ENCODE assay signal across 8 mouse cellular contexts in genomic region chr17:27466620-27467019, GRCm38 (mm10). TPM values are rescaled to one million over a fixed set of nuclear protein-coding genes. Genes with fewer than 3 reads are reported as not detected.
DNase-seq lines count a peak whose midpoint lies in the region; ATAC-seq and TF ChIP-seq lines count a peak whose summit lies in the region.

No protein-coding gene starts in this region.

- peaks cover 29% of the 10 kb centered on the region for H3K4me1 ChIP-seq in E14TG2a.4 (replicated peaks; ENCODE audit: low read depth, low read length)
- H3K4me1 ChIP-seq in embryonic facial prominence, embryonic 10.5 days = peaks cover 7% of the 10 kb centered on the region; the same call in 1 of the 2 replicates

- no peaks in the 10 kb centered on the region for H3K9me3 ChIP-seq in E14TG2a.4 (ENCODE audit: low read length)
- no peaks in the 10 kb centered on the region for H3K9me3 ChIP-seq in embryonic facial prominence, embryonic 10.5 days

- intact Hi-C loops in gastrocnemius, adult 2 months (cut with DNase I) = no loop called here

- no peaks in the 10 kb centered on the region for H3K36me3 ChIP-seq in E14TG2a.4 (ENCODE audit: insufficient read depth, low read length)
- no peaks in the 10 kb centered on the region for H3K36me3 ChIP-seq in embryonic facial prominence, embryonic 10.5 days (replicated peaks)

- whole genome bisulfite sequencing in embryonic facial prominence, embryonic 10.5 days = 27% methylated on average over 6 of the region's 6 CpGs

- H3K27me3 ChIP-seq in E14TG2a.4 (ENCODE audit: insufficient read depth, low read length) = peaks cover 5% of the 10 kb centered on the region; the same call in 1 of the 2 replicates
- H3K27me3 ChIP-seq in embryonic facial prominence, embryonic 10.5 days (replicated peaks; ENCODE audit: low read depth, poor library complexity, severe bottlenecking) = no peaks in the 10 kb centered on the region

- no peak for TF ChIP-seq CTCF in gastrocnemius, adult 2 months (IDR thresholded peaks at IDR 0.05)
- TF ChIP-seq CTCF in E14TG2a.4 (conservative IDR thresholded peaks at IDR 0.05; ENCODE audit: low read length) = no peak

- DNase-seq in gastrocnemius, adult 2 months = peak; percentile 55
- DNase-seq in gastrocnemius, adult 8-10 months (ENCODE audit: low spot score in 2 of 2) = no peak
- peak; percentile 86 for DNase-seq in embryonic facial prominence, embryonic 10.5 days (ENCODE audit: low spot score)
- DNase-seq in kidney, postnatal 10 days = peak; percentile 88
- DNase-seq in naive thymus-derived CD4-positive, alpha-beta T cell, adult 2 months (ENCODE audit: low read depth) = peak; percentile 26
- no peak for DNase-seq in layer of hippocampus, adult 9-11 months

- H3K4me3 ChIP-seq in gastrocnemius, adult 2 months = no peak overlapping the region
- H3K4me3 ChIP-seq in E14TG2a.4 (replicated peaks; ENCODE audit: low read length) = peak overlapping the region; percentile 39
- no peak overlapping the region for H3K4me3 ChIP-seq in embryonic facial prominence, embryonic 10.5 days

- ATAC-seq in cerebellum, adult (ENCODE audit: insufficient number of reproducible peaks, low FRiP score, low TSS enrichment) = no peak

- H3K27ac ChIP-seq in gastrocnemius, adult 2 months = no peak overlapping the region
- H3K27ac ChIP-seq in embryonic facial prominence, embryonic 10.5 days (replicated peaks) = no peak overlapping the region

RNA-seq across cellular contexts. Expression of gene Grm4, which starts 54.6 kb away (rescaled TPM):
- total RNA-seq in gastrocnemius, adult 2 months (2021) = not detected
- total RNA-seq in gastrocnemius, adult 8-10 months (2022) = under 1 TPM in 1 of 4 experiments, not detected in 3; 0.11 TPM
- polyA plus RNA-seq in embryonic facial prominence, embryonic 10.5 days (2016; fragmentation: Nextera tagmentation; extraction: Ambion mirVana) = 0.96 and 1.3 TPM in 2 replicates

Comparison
In these comparisons a context has a peak if more than half of its experiments do, and no peak if none do; other contexts are left out.
1. DNase-seq: peak in gastrocnemius, adult 2 months (single experiment), embryonic facial prominence, embryonic 10.5 days (single experiment), kidney, postnatal 10 days (single experiment) and naive thymus-derived CD4-positive, alpha-beta T cell, adult 2 months (single experiment); none in gastrocnemius, adult 8-10 months (0 of 2) and layer of hippocampus, adult 9-11 months (single experiment).